Mouse (Mus musculus): ENCODE data around the gene Trabd2b. TPM values are rescaled to one million over a fixed set of nuclear protein-coding genes. Genes with fewer than 3 reads are reported as not detected.

The Trabd2b gene
- polyA plus RNA-seq, 1 experiment = 0.63 TPM

DNA sequence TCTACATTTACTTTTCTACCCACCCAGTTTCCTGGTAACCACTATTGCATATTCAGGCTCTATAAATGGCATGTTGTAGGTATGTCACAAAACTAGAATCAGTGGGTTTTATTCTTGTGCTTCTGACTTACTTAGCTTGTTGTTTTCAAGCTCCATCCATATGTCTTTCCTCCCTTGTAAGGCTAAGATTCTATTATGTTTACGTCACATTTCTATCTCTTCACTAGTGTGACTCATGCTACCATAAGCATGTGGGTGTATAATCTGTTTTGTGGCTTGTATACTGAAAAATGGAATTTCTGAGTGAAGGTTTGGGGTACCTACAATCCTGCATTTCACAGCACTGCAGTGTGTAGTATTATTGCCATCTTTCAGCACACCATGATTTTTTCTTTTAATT is 32.2 kb upstream of the Trabd2b start:
- Histone ChIP-seq H3K9me3 (replicated peaks; ENCODE audit: control insufficient read depth, insufficient read depth, low read length, poor library complexity, severe bottlenecking) (no peaks in the 10 kb centered on the region), H3K27me3 (ENCODE audit: control insufficient read depth, insufficient read depth, low read length, poor library complexity, severe bottlenecking) (no peaks in the 10 kb centered on the region), H3K4me1 (ENCODE audit: control insufficient read depth, insufficient read depth, low read length) (no peaks in the 10 kb centered on the region), H3K4me3 (ENCODE audit: low read depth, low read length) (no peak overlapping the region), H3K27ac (ENCODE audit: insufficient read depth, low read length) (no peak overlapping the region), H3K9ac (ENCODE audit: low read depth, poor library complexity, severe bottlenecking) (no peak overlapping the region), H3K36me3 (ENCODE audit: control insufficient read depth, insufficient read depth, low read length, poor library complexity, severe bottlenecking) (no peaks in the 10 kb centered on the region)
- TF ChIP-seq EP300 (IDR thresholded peaks at IDR 0.05; ENCODE audit: insufficient read depth, low read depth, low read length) (no peak), CTCF (IDR thresholded peaks at IDR 0.05; ENCODE audit: low read depth, low read length) (no peak), POLR2A (IDR thresholded peaks at IDR 0.05; ENCODE audit: insufficient read depth, low read length) (no peak)

DNA sequence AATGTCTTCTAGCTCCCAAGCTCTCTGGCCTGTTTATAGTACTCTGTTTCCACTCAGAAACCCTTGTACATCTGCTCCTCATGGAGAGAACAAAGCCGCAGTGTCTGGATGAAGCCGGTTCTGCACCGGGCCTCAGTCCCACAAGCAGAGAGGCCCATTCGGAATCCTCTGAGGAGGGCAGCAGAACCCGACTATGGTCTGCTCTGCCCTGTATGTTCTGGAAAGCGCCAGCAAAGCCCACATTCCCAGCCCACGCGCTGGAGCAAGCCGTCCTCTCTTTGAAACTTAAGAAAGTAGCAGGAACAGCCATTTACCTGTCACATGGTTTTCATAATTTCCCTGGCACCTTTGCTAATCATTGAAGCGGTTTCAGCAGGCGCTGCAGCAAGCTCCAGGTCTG is 29.0 kb upstream of the Trabd2b start:
- no peaks in the 10 kb centered on the region for H3K36me3 ChIP-seq (ENCODE audit: control insufficient read depth, insufficient read depth, low read length, poor library complexity, severe bottlenecking)
- no peak for TF ChIP-seq EP300 (IDR thresholded peaks at IDR 0.05; ENCODE audit: insufficient read depth, low read depth, low read length)
- no peak for TF ChIP-seq CTCF (IDR thresholded peaks at IDR 0.05; ENCODE audit: low read depth, low read length)
- TF ChIP-seq POLR2A (IDR thresholded peaks at IDR 0.05; ENCODE audit: insufficient read depth, low read length) = no peak
- H3K27me3 ChIP-seq (ENCODE audit: control insufficient read depth, insufficient read depth, low read length, poor library complexity, severe bottlenecking) = no peaks in the 10 kb centered on the region
- no peaks in the 10 kb centered on the region for H3K4me1 ChIP-seq (ENCODE audit: control insufficient read depth, insufficient read depth, low read length)
- no peak overlapping the region for H3K4me3 ChIP-seq (ENCODE audit: low read depth, low read length)
- H3K27ac ChIP-seq (ENCODE audit: insufficient read depth, low read length) = no peak overlapping the region
- H3K9ac ChIP-seq (ENCODE audit: low read depth, poor library complexity, severe bottlenecking) = no peak overlapping the region
- H3K9me3 ChIP-seq (replicated peaks; ENCODE audit: control insufficient read depth, insufficient read depth, low read length, poor library complexity, severe bottlenecking) = no peaks in the 10 kb centered on the region

DNA sequence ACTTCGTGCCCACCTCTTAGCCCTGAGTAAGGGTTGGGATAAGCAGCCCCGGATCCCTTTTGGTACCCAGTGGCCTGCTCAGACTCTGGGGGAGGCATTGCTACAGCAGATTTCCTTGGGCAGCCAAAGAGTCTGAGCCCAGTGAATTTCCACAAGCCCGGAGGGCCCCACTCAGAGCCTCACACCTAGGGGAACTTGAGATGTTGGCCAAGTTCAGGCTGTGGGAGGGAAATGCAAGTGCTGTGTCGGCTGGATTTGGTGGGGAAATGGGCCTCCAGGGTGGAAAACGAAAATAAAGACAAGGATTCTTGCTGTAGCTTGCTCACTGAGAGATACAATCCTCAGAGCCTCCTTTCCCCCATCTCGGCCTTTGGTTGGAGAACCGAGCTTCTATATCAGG is 28.0 kb upstream of the Trabd2b start:
- no peaks in the 10 kb centered on the region for H3K9me3 ChIP-seq (replicated peaks; ENCODE audit: control insufficient read depth, insufficient read depth, low read length, poor library complexity, severe bottlenecking)
- no peaks in the 10 kb centered on the region for H3K36me3 ChIP-seq (ENCODE audit: control insufficient read depth, insufficient read depth, low read length, poor library complexity, severe bottlenecking)
- H3K27ac ChIP-seq (ENCODE audit: insufficient read depth, low read length) = no peak overlapping the region
- no peak for TF ChIP-seq POLR2A (IDR thresholded peaks at IDR 0.05; ENCODE audit: insufficient read depth, low read length)
- TF ChIP-seq CTCF (IDR thresholded peaks at IDR 0.05; ENCODE audit: low read depth, low read length) = no peak
- no peak for TF ChIP-seq EP300 (IDR thresholded peaks at IDR 0.05; ENCODE audit: insufficient read depth, low read depth, low read length)
- H3K4me1 ChIP-seq (ENCODE audit: control insufficient read depth, insufficient read depth, low read length) = no peaks in the 10 kb centered on the region
- H3K27me3 ChIP-seq (ENCODE audit: control insufficient read depth, insufficient read depth, low read length, poor library complexity, severe bottlenecking) = no peaks in the 10 kb centered on the region
- H3K9ac ChIP-seq (ENCODE audit: low read depth, poor library complexity, severe bottlenecking) = no peak overlapping the region
- H3K4me3 ChIP-seq (ENCODE audit: low read depth, low read length) = no peak overlapping the region

DNA sequence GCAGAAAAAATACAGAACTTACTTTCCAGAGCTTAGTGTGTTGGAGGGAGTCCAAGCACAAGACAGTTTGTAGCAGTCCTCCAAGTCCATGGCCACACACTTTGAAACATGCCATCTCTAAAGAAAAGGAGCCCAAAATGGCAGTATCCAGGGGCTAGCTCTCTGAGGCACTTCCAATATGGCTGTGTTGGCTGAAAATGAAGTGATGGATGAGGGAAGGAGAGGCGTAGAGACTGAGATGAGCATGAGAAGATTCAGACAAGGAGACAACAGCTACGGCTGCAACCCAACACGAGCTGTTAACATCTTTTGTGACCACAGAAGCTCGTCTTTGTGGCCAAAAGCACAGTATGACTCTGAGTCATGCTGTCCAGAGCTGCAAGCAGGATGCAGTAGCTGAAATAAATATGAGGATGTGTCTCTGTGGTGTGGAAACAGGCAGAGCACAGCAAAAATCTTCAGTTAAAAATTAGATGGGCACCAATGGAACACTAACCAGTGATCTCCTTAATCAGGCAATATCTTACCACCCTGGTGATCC is 27.0 kb upstream of the Trabd2b start:
- H3K4me1 ChIP-seq (ENCODE audit: control insufficient read depth, insufficient read depth, low read length) = no peaks in the 10 kb centered on the region
- TF ChIP-seq CTCF (IDR thresholded peaks at IDR 0.05; ENCODE audit: low read depth, low read length) (no peak), EP300 (IDR thresholded peaks at IDR 0.05; ENCODE audit: insufficient read depth, low read depth, low read length) (no peak)
- no peaks in the 10 kb centered on the region for H3K9me3 ChIP-seq (replicated peaks; ENCODE audit: control insufficient read depth, insufficient read depth, low read length, poor library complexity, severe bottlenecking)
- no peak overlapping the region for H3K4me3 ChIP-seq (ENCODE audit: low read depth, low read length)
- no peaks in the 10 kb centered on the region for H3K36me3 ChIP-seq (ENCODE audit: control insufficient read depth, insufficient read depth, low read length, poor library complexity, severe bottlenecking)
- H3K9ac ChIP-seq (ENCODE audit: low read depth, poor library complexity, severe bottlenecking) = no peak overlapping the region
- H3K27me3 ChIP-seq (ENCODE audit: control insufficient read depth, insufficient read depth, low read length, poor library complexity, severe bottlenecking) = no peaks in the 10 kb centered on the region
- H3K27ac ChIP-seq (ENCODE audit: insufficient read depth, low read length) = no peak overlapping the region

DNA sequence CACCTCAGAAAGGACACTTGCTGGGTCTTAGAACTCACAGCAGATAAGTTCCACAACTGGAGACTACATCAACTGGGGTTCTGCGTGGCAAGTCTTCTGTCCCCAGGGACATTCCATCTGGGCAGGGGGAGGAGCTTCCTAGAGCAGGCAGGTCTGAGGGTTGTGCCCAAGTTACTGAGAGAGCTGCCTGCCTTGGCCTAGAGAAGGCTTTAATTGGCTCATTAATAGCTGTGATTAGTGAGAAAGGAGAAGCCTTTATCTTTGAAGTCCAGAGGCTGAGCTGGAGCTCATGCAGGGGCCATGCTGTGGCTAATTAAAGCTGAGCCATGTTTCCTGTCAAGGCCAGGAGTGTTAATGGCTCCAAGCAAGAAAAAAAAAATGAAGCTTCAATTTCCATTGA is 23.9 kb upstream of the Trabd2b start:
- Histone ChIP-seq H3K4me3 (ENCODE audit: low read depth, low read length) (no peak overlapping the region), H3K9ac (ENCODE audit: low read depth, poor library complexity, severe bottlenecking) (no peak overlapping the region), H3K27ac (ENCODE audit: insufficient read depth, low read length) (no peak overlapping the region), H3K9me3 (replicated peaks; ENCODE audit: control insufficient read depth, insufficient read depth, low read length, poor library complexity, severe bottlenecking) (no peaks in the 10 kb centered on the region), H3K36me3 (ENCODE audit: control insufficient read depth, insufficient read depth, low read length, poor library complexity, severe bottlenecking) (no peaks in the 10 kb centered on the region), H3K4me1 (ENCODE audit: control insufficient read depth, insufficient read depth, low read length) (no peaks in the 10 kb centered on the region), H3K27me3 (ENCODE audit: control insufficient read depth, insufficient read depth, low read length, poor library complexity, severe bottlenecking) (no peaks in the 10 kb centered on the region)
- TF ChIP-seq POLR2A (IDR thresholded peaks at IDR 0.05; ENCODE audit: insufficient read depth, low read length) (no peak), EP300 (IDR thresholded peaks at IDR 0.05; ENCODE audit: insufficient read depth, low read depth, low read length) (no peak)

DNA sequence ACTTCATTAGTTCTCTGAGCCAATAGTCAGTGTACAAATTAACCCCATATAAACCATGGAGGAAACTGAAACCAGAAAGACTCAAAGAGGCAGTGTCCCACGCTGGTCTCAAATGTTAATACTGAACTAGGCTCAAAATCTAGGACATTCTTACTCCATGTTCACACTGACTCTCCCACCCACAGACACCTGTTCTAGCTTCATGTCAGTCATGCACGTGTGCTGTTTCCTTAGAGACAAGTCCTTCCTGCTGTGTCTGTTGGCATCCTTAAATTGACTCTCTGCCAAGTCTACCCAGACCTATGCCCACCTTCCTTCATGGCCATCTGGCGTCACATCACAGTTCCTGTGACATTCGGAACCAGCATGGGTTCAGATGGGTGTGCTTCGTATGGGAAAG is 21.3 kb upstream of the Trabd2b start:
- TF ChIP-seq CTCF (IDR thresholded peaks at IDR 0.05; ENCODE audit: low read depth, low read length) (no peak), POLR2A (IDR thresholded peaks at IDR 0.05; ENCODE audit: insufficient read depth, low read length) (no peak), EP300 (IDR thresholded peaks at IDR 0.05; ENCODE audit: insufficient read depth, low read depth, low read length) (no peak)
- Histone ChIP-seq H3K4me1 (ENCODE audit: control insufficient read depth, insufficient read depth, low read length) (no peaks in the 10 kb centered on the region), H3K27ac (ENCODE audit: insufficient read depth, low read length) (no peak overlapping the region)

More for the DNA sequence above, 21.3 kb upstream of the Trabd2b start:
- H3K36me3 ChIP-seq (ENCODE audit: control insufficient read depth, insufficient read depth, low read length, poor library complexity, severe bottlenecking) = no peaks in the 10 kb centered on the region
- H3K27me3 ChIP-seq (ENCODE audit: control insufficient read depth, insufficient read depth, low read length, poor library complexity, severe bottlenecking) = no peaks in the 10 kb centered on the region
- no peaks in the 10 kb centered on the region for H3K9me3 ChIP-seq (replicated peaks; ENCODE audit: control insufficient read depth, insufficient read depth, low read length, poor library complexity, severe bottlenecking)
- H3K4me3 ChIP-seq (ENCODE audit: low read depth, low read length) = no peak overlapping the region
- no peak overlapping the region for H3K9ac ChIP-seq (ENCODE audit: low read depth, poor library complexity, severe bottlenecking)

Data from ES-Bruce4 (cell line).